26 mouse cellular contexts compared by ENCODE assay signal in the genomic region with DNA sequence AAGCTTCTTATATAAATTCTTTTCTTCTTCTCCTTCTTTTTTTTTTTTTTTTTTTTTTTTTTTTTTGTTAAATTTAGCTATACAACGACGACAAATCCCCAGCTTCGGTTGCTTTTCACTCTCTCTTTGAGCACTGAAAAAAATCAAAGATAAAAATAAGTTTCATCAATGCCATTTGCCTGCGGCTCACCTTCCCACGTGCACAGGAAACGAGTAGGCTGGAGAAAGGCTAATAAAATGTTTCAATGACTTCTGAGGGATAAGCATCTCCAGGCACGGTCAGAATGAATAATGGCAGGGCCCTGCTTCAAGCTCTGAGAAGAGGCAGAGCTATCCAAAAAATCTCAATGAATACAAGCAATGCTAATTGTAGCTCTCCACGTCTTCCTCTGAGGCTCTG.
DNase-seq lines count a peak whose midpoint lies in the region; ATAC-seq and TF ChIP-seq lines count a peak whose summit lies in the region.
"Had no signal": no experiment of that assay in that cellular context is flagged by ENCODE, and none has a peak within 500 bp of the region (broad histone marks: within the 10 kb centered on the region; RNA-seq: fewer than 3 reads in every experiment).

No protein-coding gene starts in this region.

- 0 out of 2 replicates have a peak, but pooled peaks have one; percentile 34 for ATAC-seq in frontal cortex, adult (ENCODE audit: low TSS enrichment)
- no peak for ATAC-seq in intestine, postnatal 0 days
- ATAC-seq: activated CD4-positive, CD25-positive, alpha-beta regulatory T cell, adult 4 months; CD4-positive, CD25-positive, alpha-beta regulatory T cell, adult 4 months; forebrain, embryonic 13.5 days; forebrain, embryonic 15.5 days; Patski had no signal

- H3K4me1 ChIP-seq in intestine, postnatal 0 days (replicated peaks; ENCODE audit: control insufficient read depth, insufficient read depth, low read length), result no peaks in the 10 kb centered on the region
- H3K4me1 ChIP-seq: embryonic facial prominence, embryonic 10.5 days; embryonic facial prominence, embryonic 12.5 days; forebrain, embryonic 15.5 days had no signal

- TF ChIP-seq CTCF in left cerebral cortex, adult 2 months (IDR thresholded peaks at IDR 0.05), result no peak
- TF ChIP-seq CTCF in intestine, postnatal 0 days (IDR thresholded peaks at IDR 0.05; ENCODE audit: low read depth), result no peak

- H3K9me3 ChIP-seq in intestine, postnatal 0 days (ENCODE audit: control insufficient read depth), result no peaks in the 10 kb centered on the region; the same call in 1 of the 2 replicates
- H3K9me3 ChIP-seq: forebrain, embryonic 15.5 days had no signal

- 0 out of 2 replicates have a peak overlapping the region, but pooled peaks have one; percentile 7 for H3K27ac ChIP-seq in left cerebral cortex, adult 2 months
- H3K27ac ChIP-seq in intestine, postnatal 0 days (ENCODE audit: low read depth, low read length), result no peak overlapping the region
- H3K27ac ChIP-seq: embryonic facial prominence, embryonic 10.5 days; embryonic facial prominence, embryonic 12.5 days; forebrain, embryonic 13.5 days; forebrain, embryonic 15.5 days had no signal

- intact Hi-C loops in left cerebral cortex, adult 2 months (cut with DNase I), result no loop called here
- intact Hi-C loops in left cerebral cortex, postnatal 36 days (cut with DNase I), result no loop called here

- H3K36me3 ChIP-seq in intestine, postnatal 0 days (ENCODE audit: control insufficient read depth, insufficient read depth), result no peaks in the 10 kb centered on the region
- H3K36me3 ChIP-seq: embryonic facial prominence, embryonic 10.5 days; embryonic facial prominence, embryonic 12.5 days; forebrain, embryonic 15.5 days; G1E had no signal

- no peak overlapping the region for H3K4me2 ChIP-seq in intestine, postnatal 0 days (replicated peaks; ENCODE audit: low read depth)
- H3K4me2 ChIP-seq: embryonic facial prominence, embryonic 12.5 days; forebrain, embryonic 13.5 days; forebrain, embryonic 15.5 days had no signal

- H3K4me3 ChIP-seq in left cerebral cortex, adult 2 months, result no peak overlapping the region
- H3K4me3 ChIP-seq in intestine, postnatal 0 days (ENCODE audit: low read depth, low read length), result no peak overlapping the region
- H3K4me3 ChIP-seq: embryonic facial prominence, embryonic 10.5 days; embryonic facial prominence, embryonic 12.5 days; forebrain, embryonic 13.5 days; forebrain, embryonic 15.5 days had no signal

- no peaks in the 10 kb centered on the region for H3K27me3 ChIP-seq in intestine, postnatal 0 days (replicated peaks; ENCODE audit: control insufficient read depth, insufficient read depth, low read length)
- H3K27me3 ChIP-seq: CH12.LX; embryonic facial prominence, embryonic 12.5 days; forebrain, embryonic 13.5 days; forebrain, embryonic 15.5 days; Patski had no signal

- H3K9ac ChIP-seq in intestine, postnatal 0 days (ENCODE audit: low read depth, low read length), result no peak overlapping the region
- H3K9ac ChIP-seq: embryonic facial prominence, embryonic 12.5 days; forebrain, embryonic 13.5 days; forebrain, embryonic 15.5 days had no signal

- no peak for DNase-seq in frontal cortex, postnatal 14 days (ENCODE audit: low spot score in 2 of 2)
- DNase-seq in left cerebral cortex, adult 2 months (ENCODE audit: extremely low spot score in 1 of 2, low spot score in 2 of 2), result peak in 1 of 2 experiments; percentile 29
- DNase-seq in left cerebral cortex, postnatal 36 days (ENCODE audit: low spot score in 2 of 2), result no peak
- peak; percentile 24 for DNase-seq in right cerebral cortex, adult 18-20 months
- no peak for DNase-seq in right cerebral cortex, postnatal 10 days (ENCODE audit: low spot score in 2 of 2)
- peak; percentile 55 for DNase-seq in brain, adult 2 months (ENCODE audit: low read depth, low spot score)
- DNase-seq: adrenal gland, adult 8-10 months; adrenal gland, postnatal 14 days; adrenal gland, postnatal 36 days; B cell, adult 2 months; cerebellum, adult 11 months; cerebellum, adult 2 months; cerebellum, adult 9-10 months; cerebellum, postnatal 10 days; cerebellum, postnatal 25 days had no signal

- 64% methylated on average over 8 of the region's 8 CpGs for WGBS in intestine, postnatal 0 days

Comparison
In these comparisons a context has a peak if more than half of its experiments do, and no peak if none do; other contexts are left out.
1. DNase-seq: peak in right cerebral cortex, adult 18-20 months (single experiment) and brain, adult 2 months (single experiment); none in frontal cortex, postnatal 14 days (0 of 2), left cerebral cortex, postnatal 36 days (0 of 2) and right cerebral cortex, postnatal 10 days (0 of 2).